Mouse (Mus musculus) midbrain, embryonic 16.5 days (tissue): ENCODE results near the gene Pgp. TPM values are rescaled to one million over a fixed set of nuclear protein-coding genes. Genes with fewer than 3 reads are reported as not detected.

Experiments used
- ATAC-seq: fragments of 200-750 bp; cut with Nextera tagmentation; 2 replicates; pipeline ENCODE4 v1.8.0; 2017; ENCODE audit warnings: moderate TSS enrichment
- H3K27ac ChIP-seq: fragments of 300-500 bp; sonication (generic); 2 replicates; pipeline ENCODE4 v1.5.1; 2014; ENCODE audit warnings: mild to moderate bottlenecking, low read length, mixed read lengths
- H3K27me3 ChIP-seq: fragments of 300-500 bp; sonication (generic); 2 replicates; pipeline ENCODE4 v1.6.1; 2014; ENCODE audit warnings: low read depth, low read length, mixed read lengths; ENCODE audit not compliant: control insufficient read depth, insufficient read depth
- H3K36me3 ChIP-seq: fragments of 300-500 bp; sonication (generic); 2 replicates; pipeline ENCODE4 v1.6.1; 2014; ENCODE audit warnings: mild to moderate bottlenecking, low read length, moderate library complexity, mixed read lengths; ENCODE audit not compliant: control insufficient read depth, insufficient read depth
- H3K4me1 ChIP-seq: fragments of 300-500 bp; sonication (generic); 2 replicates; pipeline ENCODE4 v1.6.1; 2014; ENCODE audit warnings: mild to moderate bottlenecking, low read length, mixed read lengths; ENCODE audit not compliant: control insufficient read depth, insufficient read depth
- H3K4me2 ChIP-seq: fragments of 300-500 bp; sonication (generic); 2 replicates; pipeline ENCODE4 v1.6.1; 2014; ENCODE audit warnings: mild to moderate bottlenecking, low read length, mixed read lengths
- H3K4me3 ChIP-seq: fragments of 300-500 bp; sonication (generic); 2 replicates; pipeline ENCODE4 v1.5.1; 2014; ENCODE audit warnings: low read depth, mild to moderate bottlenecking, low read length, moderate library complexity, mixed read lengths
- H3K9ac ChIP-seq: fragments of 300-500 bp; sonication (generic); 2 replicates; pipeline ENCODE4 v1.6.1; 2014; ENCODE audit warnings: low read depth, low read length, mixed read lengths
- H3K9me3 ChIP-seq: fragments of 300-500 bp; sonication (generic); replicated peaks from 2 replicates; pipeline ENCODE4 v1.6.1; 2014; ENCODE audit warnings: mild to moderate bottlenecking, low read length, mixed read lengths; ENCODE audit not compliant: control insufficient read depth, poor library complexity, severe bottlenecking
- WGBS: fragments of 180-500 bp; shearing (Covaris S2); extraction: QIAGEN DNeasy Blood & Tissue Kit; methylation state at CpG from one replicate; pipeline ENCODE4 v1.1.7; 2014; 5-methylcytosine and 5-hydroxymethylcytosine counted together
- polyA plus RNA-seq: library from polyadenylated mRNA; unstranded; fragments of >200 nt; fragmentation: Nextera tagmentation; extraction: Ambion mirVana; gene quantifications from 2 replicates; pipeline ENCODE4 v1.2.1, GENCODE M21; 2015

Gene Pgp
- polyA plus RNA-seq, 1 experiment from 2014 or later, result 70.2 TPM

DNA sequence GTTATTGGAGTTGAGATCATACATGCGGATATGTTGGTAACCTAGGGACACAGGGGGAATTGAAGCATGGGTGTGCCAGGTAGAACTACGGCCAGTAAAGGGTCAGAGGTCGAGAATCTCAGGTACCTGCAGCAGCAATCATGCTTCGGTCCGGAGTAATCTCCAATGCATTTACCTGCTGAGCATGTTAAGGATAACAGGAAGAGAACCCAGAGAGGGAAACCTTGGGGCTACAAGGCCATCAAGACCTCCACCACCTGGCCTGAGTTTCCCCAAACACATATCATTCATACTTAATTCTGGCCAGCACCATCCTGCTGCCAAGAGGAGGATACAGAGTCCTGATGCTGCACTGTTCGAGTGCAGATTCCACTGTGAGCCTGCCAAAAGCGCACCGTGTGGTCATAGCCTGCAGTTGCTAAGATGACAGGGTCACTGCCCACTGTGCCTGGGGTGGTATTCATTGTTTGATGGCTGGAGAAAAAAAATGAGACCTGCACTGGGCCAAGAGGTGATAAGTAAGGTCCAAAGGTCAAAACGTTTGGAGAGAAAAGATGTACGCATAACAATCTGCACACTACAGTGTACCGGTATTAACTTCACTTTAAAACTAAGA, 7.9 kb downstream of the Pgp start:
- H3K27me3 ChIP-seq, result no peaks in the 10 kb centered on the region
- peak overlapping the region; percentile 99; the same call in 1 of the 2 replicates for H3K27ac ChIP-seq
- peak overlapping the region; percentile 80 for H3K4me3 ChIP-seq
- H3K4me1 ChIP-seq, result peaks cover 13% of the 10 kb centered on the region
- H3K9me3 ChIP-seq, result no peaks in the 10 kb centered on the region
- H3K36me3 ChIP-seq, result peaks cover 22% of the 10 kb centered on the region
- H3K4me2 ChIP-seq, result peak overlapping the region; percentile 73
- 48% methylated on average over 11 of the region's 11 CpGs for WGBS
- peak overlapping the region; percentile 90 for H3K9ac ChIP-seq
- peak; percentile 50 for ATAC-seq

- Histone ChIP-seq H3K27me3 (no peaks in the 10 kb centered on the region), H3K9me3 (no peaks in the 10 kb centered on the region), H3K4me1 (peaks cover 10% of the 10 kb centered on the region), H3K36me3 (peaks cover 22% of the 10 kb centered on the region), H3K4me2 (peak within 1 kb of the TSS; percentile 73), H3K4me3 (peak within 1 kb of the TSS; percentile 80), H3K27ac (peak within 1 kb of the TSS; percentile 99), H3K9ac (peak within 1 kb of the TSS; percentile 90)
- ATAC-seq, result peak; percentile 91
- WGBS, result under 1% methylated on average over 48 of the region's 48 CpGs
Observed at GRCm38 (mm10) chr17:24478663-24479380, 8.6 kb downstream of the Pgp start, which contains the start of gene Mlst8. Mlst8 (minus strand) TSS chr17:24479078.

DNA sequence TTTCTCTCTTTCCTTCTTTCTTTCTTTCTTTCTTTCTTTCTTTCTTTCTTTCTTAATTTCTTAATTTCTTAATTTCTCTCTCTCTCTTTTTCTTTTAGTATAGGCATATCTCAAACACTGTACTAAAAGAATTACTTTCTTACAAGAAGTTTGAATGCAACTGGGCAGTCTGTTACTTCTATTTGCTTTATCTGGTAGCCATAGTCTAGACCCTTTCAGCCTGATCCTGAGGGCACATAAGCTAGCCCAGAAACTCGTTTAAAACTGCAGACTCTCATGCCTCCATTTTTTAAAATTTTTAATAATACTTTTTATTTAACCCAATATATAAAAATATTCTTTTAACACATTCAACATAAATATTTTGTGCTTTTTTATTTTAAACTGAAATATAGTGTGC, 9.2 kb downstream of the Pgp start:
- 33% methylated on average over 1 of the region's 1 CpGs for WGBS
- Histone ChIP-seq H3K4me1 (peaks cover 10% of the 10 kb centered on the region), H3K9me3 (no peaks in the 10 kb centered on the region), H3K9ac (no peak overlapping the region), H3K4me2 (peak overlapping the region; percentile 51; the same call in 1 of the 2 replicates), H3K27ac (no peak overlapping the region), H3K36me3 (peaks cover 21% of the 10 kb centered on the region), H3K27me3 (no peaks in the 10 kb centered on the region), H3K4me3 (peak overlapping the region; percentile 80)
- ATAC-seq, result no peak

DNA sequence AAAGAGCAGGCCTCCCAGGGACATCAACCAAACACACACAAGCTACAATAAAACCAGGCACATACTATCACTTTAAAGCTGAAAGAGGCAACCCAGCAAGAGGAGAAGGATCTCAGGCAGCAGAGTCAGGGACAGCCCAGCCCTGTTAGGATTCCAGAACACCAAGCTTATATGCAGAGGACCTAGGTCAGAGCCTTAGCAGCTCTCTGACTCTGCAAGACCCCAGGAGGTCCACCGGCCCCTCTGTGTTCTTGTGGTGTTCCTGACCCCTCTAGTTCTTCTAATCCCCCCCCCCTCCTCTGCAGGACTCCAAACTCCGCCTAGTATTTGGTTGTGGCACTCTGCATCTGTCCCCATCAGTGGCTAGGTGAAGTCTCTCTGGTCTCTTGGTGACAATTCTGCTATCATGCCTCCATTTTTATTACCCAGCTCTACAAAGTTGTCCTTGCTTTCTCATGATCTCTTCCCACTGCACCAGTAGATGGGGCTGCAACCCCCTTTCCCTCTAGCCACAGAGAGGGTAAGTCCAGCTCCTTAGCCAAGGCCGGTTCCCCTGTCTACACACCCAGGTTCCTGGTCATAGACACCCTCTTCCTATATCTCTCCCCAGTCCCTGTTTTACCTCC, 10.1 kb downstream of the Pgp start:
- Histone ChIP-seq H3K9me3 (no peaks in the 10 kb centered on the region), H3K27me3 (no peaks in the 10 kb centered on the region), H3K9ac (no peak overlapping the region), H3K4me2 (no peak overlapping the region), H3K27ac (no peak overlapping the region), H3K36me3 (peaks cover 16% of the 10 kb centered on the region), H3K4me1 (peaks cover 12% of the 10 kb centered on the region), H3K4me3 (no peak overlapping the region)
- 40% methylated on average over 3 of the region's 3 CpGs for WGBS
- ATAC-seq, result no peak

- peaks cover 10% of the 10 kb centered on the region for H3K36me3 ChIP-seq
- no peak for ATAC-seq
Observed at GRCm38 (mm10) chr17:24481027-24481815, 11.0 kb downstream of the Pgp start.

DNA sequence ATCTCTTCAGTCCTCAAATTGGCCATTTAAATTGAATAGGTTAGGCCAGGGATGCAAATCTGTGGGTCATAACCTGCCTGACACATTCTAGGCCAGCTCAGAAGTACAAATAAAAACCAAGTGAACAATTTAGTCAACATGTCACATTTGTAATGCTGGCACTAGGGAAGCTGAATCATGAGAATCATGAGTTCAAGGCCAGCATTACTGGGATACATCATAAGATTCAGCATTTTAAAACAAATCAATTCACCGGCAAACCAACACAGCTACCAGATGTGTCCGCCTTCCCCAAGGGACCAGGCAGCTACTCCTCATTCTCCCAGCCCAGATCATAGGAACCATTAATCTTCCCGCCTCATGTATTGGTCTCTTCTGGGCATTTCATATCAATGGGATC, 13.3 kb downstream of the Pgp start:
- 83% methylated on average over 3 of the region's 3 CpGs for WGBS
- no peak overlapping the region for H3K27ac ChIP-seq
- no peak for ATAC-seq
- no peaks in the 10 kb centered on the region for H3K9me3 ChIP-seq
- no peak overlapping the region for H3K4me2 ChIP-seq
- peaks cover 17% of the 10 kb centered on the region for H3K4me1 ChIP-seq
- no peaks in the 10 kb centered on the region for H3K36me3 ChIP-seq
- H3K4me3 ChIP-seq, result no peak overlapping the region
- H3K27me3 ChIP-seq, result no peaks in the 10 kb centered on the region
- H3K9ac ChIP-seq, result no peak overlapping the region

More at GRCm38 (mm10) chr17:24481027-24481815, 11.0 kb downstream of the Pgp start:
- H3K4me2 ChIP-seq, result no peak overlapping the region
- no peaks in the 10 kb centered on the region for H3K27me3 ChIP-seq
- H3K9ac ChIP-seq, result no peak overlapping the region
- peaks cover 16% of the 10 kb centered on the region for H3K4me1 ChIP-seq
- 95% methylated on average over 20 of the region's 20 CpGs for WGBS
- no peaks in the 10 kb centered on the region for H3K9me3 ChIP-seq
- no peak overlapping the region for H3K27ac ChIP-seq
- no peak overlapping the region for H3K4me3 ChIP-seq

- Histone ChIP-seq H3K9me3 (no peaks in the 10 kb centered on the region), H3K9ac (peak overlapping the region; percentile 40)
- no peak for ATAC-seq
Observed at GRCm38 (mm10) chr17:24485090-24485860, 15.1 kb downstream of the Pgp start.

GRCm38 (mm10) chr17:24488186-24488661, 18.0 kb downstream of the Pgp start, which contains the start of gene Caskin1:
Caskin1 (plus strand) TSS chr17:24488601.
- Histone ChIP-seq H3K27me3 (no peaks in the 10 kb centered on the region), H3K9me3 (no peaks in the 10 kb centered on the region), H3K4me2 (peak within 1 kb of the TSS; percentile 93), H3K4me1 (peaks cover 35% of the 10 kb centered on the region), H3K9ac (peak within 1 kb of the TSS; percentile 82), H3K27ac (peak within 1 kb of the TSS; percentile 85), H3K36me3 (no peaks in the 10 kb centered on the region), H3K4me3 (peak within 1 kb of the TSS; percentile 59)
- WGBS, result under 1% methylated on average over 37 of the region's 45 CpGs
- peak; percentile 73 for ATAC-seq

More at GRCm38 (mm10) chr17:24485090-24485860, 15.1 kb downstream of the Pgp start:
- H3K36me3 ChIP-seq, result no peaks in the 10 kb centered on the region
- peaks cover 23% of the 10 kb centered on the region for H3K4me1 ChIP-seq
- no peak overlapping the region for H3K4me3 ChIP-seq
- H3K4me2 ChIP-seq, result no peak overlapping the region
- 43% methylated on average over 11 of the region's 11 CpGs for WGBS
- peak overlapping the region; percentile 52; the same call in 1 of the 2 replicates for H3K27ac ChIP-seq
- H3K27me3 ChIP-seq, result no peaks in the 10 kb centered on the region
